Mouse (Mus musculus) cerebellum, adult (tissue): ENCODE measurements around the gene Ssbp2.

Experiments used
- ATAC-seq: cut with Nextera tagmentation; 2 replicates; pipeline ENCODE4 v1.9.2; 2017; ENCODE audit warnings: mild to moderate bottlenecking, moderate library complexity, mixed read lengths; ENCODE audit not compliant: insufficient number of reproducible peaks, low FRiP score, low TSS enrichment

Ssbp2 gene

DNA sequence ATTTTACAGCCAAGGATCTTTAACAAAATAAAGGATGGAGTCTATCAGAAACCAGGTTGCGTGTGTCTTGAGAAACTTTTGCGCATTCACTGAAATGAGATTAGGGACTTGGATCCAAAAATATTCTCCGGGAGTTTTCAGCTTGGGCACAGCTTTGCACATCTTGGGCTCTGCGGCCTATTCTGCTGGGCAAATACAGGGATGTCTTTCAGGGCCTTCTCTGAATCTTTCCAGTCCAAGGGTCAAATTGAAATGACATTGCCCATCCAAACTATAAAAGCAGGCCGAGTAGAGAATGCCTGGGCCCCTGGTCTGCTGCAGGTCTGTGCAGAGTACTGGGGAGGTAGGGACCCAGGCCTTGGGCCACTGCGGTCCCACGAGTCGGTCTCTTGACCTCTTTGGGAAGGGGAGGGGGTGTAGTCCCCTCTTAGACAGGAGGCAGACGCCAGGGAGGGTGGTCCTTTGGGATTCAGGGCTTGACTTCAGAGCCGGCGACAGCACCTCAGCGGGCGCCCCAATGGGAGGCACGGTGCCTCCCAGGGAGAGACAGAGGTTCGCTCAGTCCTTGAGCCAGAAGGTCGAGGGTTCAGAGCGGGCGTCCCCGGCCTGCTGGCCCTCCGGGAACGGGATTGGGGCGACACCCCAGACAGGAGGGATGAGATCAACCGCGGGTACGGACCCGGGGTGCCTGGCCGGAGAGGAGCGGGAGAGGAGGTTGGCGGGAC, at the start of gene Ssbp2:
TSS of gene Ssbp2 (plus strand) at position 388 of the 725 bp plus-strand sequence.
- peak; percentile 62 for ATAC-seq

DNA sequence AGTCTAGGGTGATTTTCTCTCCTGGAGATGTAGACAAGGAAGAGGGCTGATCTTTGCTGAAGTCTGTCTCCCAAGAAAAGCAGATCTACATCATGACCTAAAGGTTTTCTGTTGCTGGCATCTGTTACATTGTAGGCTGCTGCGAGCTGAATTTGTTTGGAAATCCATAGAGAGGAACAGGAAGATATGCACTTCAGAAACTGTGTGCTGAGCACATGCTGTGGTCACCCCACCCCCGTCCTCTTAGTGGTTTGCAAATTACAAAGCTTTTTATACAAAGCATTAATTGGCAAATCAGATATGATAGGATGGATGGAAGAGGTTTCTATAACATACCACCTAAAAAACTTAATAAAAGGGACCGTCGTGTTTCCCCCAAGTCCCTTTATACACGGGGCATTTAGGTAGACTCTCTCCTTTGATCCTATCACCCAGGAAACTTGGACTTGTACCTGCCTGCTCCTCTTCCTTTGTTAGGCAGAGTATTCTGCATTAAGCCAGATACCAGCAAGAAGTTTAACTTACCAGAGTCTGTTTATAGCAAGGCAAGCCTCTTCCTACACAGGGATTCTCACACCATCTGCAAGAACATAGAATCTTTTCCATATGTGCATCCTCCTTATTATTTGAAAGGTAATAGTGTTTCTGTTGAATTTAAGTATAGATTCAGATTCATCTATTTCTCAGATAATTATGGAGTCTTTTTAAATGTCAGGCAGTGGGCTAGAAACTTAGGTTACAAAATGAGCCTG, 46.2 kb upstream of the Ssbp2 start:
- ATAC-seq, result no peak

DNA sequence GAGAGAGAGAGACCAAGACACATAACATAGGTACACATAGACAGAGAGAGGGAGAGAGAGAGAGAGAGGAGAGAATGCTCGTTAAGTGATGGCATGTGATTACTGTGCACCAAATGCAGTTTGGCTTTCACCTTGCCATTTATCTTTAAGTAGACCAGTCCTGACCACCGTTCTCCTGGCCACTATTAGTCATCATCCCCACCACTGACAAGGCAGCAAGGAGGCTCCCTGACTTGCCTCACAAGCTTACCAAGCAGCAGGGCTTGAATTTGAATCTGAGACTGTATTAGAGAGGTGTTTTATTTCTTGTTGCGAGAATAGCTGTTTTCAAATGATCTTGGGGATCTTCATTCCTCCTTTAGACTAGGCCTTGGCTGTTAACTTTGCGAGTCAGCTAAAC, 44.2 kb upstream of the Ssbp2 start:
- ATAC-seq, result no peak

DNA sequence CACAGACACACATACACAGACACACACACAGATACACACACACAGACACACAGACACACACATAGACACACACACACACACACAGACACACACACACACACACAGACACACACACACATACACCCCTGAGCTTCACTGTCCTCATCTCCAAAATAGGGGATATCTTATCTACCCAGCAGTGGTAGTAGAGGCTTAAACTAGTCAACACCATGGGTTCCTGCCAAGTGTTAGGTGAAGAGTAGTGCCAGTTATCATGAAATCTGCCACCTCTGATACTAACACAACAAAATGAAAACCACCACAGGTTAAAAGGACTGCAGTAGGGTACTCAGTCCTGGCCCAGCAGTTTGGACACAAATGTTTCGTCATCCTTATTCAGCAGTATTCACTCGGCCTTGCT, 43.4 kb upstream of the Ssbp2 start:
- ATAC-seq, result no peak

DNA sequence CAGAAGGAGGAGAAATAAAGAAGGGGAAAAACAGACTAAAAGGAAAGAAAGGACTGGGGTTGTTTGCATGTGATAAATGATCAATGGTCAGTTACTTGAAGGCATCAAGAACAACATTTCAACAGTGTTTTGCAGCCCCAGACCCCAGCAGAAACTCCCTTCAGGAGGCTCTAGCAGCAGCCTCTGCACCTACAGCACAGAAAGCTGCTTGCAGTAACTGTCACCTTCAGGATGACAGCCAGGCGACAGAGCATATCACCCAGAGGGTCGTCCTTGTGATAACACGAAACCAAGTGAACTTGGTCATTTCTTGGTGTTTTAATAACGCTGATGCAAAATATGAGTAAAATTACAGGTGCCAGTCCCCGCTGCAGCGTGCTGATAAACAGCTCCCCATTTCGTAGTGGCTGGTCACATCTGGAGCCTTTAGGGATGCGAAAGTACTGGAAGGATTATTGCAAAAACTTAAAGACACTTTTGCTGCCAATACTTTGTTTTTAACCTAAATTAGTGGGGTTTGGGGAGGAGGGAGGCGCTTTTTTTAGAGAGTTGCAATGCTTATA, 38.6 kb upstream of the Ssbp2 start:
- ATAC-seq, result no peak

DNA sequence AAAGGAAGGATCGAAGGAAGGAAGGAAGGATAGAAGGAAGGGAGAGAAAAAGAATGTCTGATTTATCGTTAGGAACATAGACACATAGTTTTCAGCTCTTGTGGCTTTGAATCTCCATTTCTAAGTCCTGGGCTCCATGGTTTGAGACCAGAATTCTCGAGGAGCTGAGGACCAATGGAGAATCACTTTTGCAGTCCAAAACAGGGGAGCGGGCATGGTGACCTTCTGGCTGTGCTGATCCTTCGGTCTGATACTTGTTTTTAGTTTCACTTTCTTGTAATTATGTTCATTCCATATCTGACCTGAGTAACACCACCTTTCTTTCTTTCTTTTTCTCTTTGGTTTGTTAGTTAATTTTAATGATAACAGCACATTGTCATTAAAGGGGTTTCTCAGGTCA, 29.2 kb upstream of the Ssbp2 start:
- ATAC-seq, result no peak

DNA sequence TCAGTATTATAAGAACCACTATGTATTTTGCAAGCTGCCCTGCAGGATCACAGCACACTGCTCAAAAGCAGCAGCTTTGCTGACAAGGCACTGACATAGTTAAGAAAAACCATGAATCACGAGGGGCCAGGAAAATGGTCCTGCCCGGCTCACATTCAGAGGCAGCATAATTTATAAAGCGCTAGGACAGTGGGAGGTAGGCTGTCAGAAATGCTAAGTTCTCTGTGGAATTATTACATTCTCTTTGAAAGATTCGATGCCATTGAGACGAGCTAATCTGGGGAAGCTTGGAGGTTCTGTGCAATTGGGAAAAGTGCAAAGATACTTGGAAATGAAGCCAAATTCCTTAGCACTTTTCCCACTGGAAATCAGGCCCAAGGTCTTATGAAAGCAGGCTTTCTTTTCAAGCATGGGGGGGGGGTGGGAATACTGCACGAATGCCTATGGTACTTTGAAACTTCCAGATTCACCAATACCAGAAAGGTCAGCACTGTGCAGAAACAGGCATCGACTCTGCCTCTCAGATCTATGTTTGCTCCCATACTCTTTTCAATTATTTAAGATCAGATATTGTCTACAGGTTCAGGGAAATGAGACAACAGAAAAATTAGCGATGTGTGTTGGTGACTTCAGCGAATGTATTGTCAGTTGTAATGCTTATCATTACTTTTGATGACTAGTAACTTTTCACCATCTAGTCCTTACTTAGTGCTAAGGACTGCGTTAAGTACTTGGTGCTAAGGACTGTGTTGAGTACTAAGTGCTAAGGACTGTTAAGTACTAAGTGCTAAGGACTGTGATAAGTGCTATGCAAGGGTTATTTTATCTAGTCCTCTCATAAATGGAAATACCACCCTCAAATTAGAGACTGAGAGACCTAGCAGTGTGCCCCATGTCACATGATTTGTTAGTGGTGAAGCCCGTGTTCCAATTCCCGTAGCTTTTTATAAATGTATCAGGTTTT, 28.4 kb upstream of the Ssbp2 start:
- no peak for ATAC-seq

DNA sequence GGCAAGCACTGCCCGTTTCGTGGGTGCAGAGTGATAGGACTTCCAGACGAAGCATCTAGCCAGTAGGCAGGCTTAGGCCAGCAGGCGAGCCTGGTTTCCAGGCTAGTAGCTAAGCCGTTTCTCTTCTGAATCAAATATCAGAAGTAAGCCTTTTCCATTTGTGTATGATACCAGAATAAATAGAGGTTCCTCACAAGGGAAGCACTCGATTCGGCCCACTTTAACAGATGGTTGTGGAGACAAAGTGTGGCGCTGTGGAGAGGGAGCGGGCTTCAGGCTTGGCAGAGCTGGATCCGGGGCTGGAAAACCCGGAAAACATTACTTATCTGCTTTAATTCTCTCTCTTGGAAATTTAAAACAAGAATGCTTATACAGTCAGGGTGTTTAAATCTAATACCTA, 27.1 kb upstream of the Ssbp2 start:
- no peak for ATAC-seq

DNA sequence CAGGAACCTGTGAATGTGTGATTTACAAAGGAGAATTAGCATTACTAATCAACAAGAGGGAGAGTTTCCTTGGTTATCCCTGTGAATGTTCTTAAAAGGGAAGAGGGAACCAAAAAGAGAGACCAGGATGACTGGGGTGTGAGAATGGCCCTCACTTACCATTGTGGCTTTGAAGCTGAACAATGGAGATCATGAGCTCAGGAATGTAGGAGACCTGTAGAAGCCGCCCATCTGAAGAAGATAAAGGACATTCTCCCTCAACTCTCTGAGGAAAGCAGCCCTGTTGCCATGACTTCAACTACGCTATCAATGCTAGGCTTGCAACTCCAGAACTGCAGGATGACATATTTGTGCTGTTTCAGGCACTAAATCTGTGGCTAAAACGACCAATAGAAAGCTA, 22.2 kb upstream of the Ssbp2 start:
- ATAC-seq, result no peak

DNA sequence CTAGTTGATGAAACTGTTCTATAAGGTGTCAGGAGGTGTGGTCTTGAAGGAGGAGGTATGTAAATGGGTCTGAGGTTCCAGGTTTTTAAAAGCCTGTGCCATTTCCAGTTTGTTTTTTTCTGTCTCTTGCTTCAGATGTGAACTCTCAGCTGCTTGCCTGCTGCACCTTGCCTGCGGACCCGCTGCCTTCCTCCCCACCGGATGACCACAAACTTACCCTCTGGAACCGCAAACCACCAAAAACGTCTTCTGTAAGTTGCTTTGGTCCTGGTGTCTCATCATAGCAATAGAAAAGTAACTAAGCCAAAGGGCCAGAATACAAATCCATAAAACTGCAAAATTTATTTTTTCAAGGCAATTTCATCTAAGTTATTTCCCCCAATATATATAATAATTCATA, 18.6 kb upstream of the Ssbp2 start:
- no peak for ATAC-seq

DNA sequence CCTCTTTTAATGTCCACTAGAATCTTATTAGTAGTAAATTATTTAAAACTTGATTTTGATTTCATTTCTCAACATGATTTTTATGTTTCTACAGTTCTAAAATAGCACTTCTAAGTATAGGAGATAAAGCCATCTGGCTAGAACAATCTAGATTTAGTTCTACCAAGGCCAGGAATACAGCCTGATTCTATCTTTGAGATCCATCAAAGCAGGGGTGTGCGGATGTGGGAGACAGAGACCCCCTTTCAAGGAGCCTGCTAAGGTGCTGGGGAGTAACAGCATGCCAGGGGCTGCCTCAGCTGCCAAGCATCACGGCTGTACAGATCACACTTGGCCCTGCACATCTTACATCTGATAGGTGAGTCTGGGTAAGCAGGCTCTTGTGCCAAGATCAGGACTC, 13.4 kb upstream of the Ssbp2 start:
- no peak for ATAC-seq

DNA sequence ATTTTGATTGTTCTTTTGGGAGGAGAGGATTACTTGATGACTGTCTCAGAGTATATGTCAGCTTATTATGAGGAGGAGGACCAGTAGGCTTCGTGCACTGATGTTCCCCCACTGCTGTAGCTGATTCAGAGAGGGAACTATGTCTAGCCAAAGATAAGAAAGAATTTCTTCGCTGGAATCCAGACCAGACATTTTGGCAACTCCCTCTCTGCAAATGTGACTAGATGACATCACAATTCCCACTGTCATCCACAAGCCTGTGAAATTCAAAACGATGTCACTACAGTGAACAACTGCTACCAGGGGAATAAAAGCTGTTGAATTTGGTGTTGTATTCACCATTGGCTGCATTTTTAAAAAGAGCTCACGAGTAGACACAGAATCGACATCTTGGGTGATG, 11.1 kb upstream of the Ssbp2 start:
- ATAC-seq, result no peak

DNA sequence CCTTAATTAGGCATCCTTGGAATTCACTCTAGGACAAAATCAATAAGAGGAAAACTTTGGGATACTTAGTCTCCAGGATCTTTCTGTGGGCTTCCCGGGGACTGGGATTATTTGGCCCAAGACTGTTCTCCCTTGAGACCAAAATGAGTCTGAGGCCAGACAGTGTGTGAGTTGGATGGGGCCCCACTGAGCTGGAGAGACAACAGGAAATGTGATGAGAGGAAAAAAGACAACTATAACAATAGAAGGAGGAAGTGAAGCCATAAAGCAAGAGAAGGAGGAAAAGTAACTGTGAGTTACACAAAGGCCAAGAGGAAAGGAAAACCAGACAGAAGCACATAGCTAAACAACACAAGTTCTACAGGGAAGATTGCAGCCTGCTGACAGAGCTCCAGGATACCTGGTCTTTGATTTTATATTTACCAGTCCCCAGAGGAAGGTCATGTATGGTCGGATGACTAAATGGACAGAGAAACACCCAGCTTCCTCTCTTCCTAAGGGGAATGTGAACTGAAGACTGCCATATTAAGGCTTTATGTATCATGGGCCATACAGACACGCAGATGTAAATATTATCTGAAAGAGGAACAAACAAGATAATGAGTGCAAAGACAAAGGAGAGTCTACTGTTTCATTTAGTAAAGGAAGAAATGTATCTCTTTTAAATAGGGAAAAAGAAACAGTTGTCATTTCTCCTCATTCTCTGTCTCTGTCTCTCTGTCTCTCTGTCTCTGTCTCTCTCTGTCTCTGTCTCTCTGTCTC, 8.5 kb upstream of the Ssbp2 start:
- no peak for ATAC-seq

DNA sequence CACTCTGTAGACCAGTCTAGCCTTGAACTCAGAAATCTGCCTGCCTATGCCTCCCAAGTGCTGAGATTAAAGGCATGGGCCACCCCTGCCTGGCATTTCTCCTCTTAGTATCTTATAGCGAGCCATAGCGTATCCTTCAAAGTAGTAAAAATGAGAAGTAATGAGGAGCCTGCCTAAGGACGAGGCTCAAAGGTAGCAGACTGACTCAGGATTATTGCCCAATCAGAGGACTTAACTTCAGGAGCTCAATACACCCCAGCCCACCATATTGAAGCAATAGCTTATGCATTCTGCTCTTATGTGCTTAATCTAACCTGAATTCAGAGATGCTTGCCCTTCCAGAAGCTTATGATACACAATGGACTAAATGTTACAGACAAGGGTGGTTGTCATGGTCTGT, 7.8 kb upstream of the Ssbp2 start:
- no peak for ATAC-seq

DNA sequence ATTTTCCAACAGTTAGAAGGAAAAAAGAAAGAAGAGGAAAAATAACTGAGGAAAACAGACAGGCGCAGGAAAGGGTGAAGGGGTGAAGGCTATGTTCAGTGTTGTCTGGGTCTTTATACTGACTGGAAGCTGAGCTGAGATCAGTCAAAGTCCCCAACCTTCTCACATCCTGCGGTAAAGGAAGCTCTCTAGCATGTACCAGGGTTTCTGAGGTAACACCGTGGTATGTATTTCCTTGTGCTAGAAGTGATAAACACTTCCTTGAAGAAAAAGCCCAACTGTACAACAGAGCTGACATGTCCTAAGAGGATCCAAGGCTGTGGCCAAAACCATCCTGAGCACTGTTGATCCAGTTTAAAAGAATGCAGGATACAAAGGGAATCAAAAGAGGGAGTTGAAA, 6.8 kb upstream of the Ssbp2 start:
- ATAC-seq, result no peak

DNA sequence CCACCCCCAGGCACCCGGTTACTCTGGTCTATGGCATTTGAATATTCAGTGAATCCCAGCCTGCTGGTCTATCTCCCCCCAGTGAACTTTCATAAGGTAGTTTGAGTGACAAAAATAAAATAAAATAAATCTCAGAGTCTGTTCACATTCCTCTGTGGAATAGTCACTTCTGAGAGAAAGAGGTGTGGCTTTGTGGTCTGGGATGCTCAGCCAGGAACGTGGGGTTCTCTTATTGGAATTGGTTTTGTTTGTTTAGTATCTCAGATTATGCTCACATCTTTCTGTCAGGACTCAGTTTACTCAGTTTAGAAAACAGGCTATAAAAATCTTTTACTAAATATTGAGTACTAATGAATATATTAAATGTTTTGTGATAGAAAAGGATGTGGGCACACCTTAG, 4.0 kb upstream of the Ssbp2 start:
- no peak for ATAC-seq

DNA sequence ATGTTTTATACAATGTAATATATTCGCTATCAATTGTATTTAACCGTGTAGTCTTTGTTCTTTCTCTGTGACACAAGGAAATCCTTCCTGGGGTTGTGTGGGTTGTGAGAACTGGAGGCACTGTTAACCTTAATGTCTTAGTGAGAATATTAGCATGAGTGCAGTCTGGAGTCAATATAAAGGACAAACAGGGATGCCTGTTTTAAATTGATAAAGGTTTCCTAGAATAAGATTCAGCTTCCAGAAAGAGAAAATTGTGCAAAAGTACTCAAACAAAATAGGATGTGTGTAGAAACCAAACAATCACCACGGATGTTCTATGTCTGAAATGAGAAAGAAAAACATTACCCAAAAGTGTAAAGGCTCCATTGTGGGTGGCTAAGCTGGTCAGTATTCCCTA, 3.3 kb upstream of the Ssbp2 start:
- ATAC-seq, result no peak

DNA sequence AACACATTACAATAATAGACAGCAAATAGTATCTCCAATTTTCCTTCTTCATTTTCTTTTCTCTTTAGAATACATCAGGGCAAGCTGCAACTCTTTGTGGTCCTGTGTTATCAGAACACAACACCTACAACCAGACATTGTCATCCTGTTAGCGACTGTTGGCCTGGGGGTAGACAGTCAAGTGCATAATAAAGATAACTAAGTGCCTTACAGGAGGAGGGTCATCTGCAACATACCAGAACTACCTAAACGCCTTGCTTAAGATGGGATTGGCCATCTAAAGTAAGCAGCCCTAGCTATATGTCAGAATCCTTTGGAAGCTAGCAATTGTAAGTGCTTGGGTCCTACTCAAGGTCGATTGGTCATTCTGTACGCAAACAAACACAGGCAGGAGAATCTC, 2.1 kb upstream of the Ssbp2 start:
- ATAC-seq, result no peak

DNA sequence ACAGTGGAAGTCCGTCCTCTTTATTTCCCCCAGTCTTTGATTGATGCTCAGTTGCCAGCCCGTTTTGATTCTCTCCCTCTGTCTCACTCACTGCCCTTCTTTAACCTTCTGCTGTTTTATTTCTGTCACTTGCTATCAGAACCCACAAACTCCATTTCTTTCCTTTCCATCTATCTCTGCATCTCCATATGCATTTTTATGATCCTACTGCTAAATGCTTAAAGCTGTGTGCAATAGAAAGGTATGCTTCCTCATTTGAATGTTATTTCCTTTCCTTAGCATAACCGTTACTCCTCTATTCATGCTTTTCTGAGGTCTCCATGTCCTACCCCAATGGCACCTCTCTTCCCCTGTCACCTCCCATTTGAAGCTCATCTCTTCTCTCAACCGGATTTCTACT, 594 bp upstream of the Ssbp2 start:
- ATAC-seq, result no peak
